Mouse (Mus musculus): Measurements from ENCODE around the gene Mknk2. TPM values are rescaled to one million over a fixed set of nuclear protein-coding genes. Genes with fewer than 3 reads are reported as not detected.
A peak's percentile ranks its signal among the peaks of the same experiment; 100 is the strongest.

Gene Mknk2
- total RNA-seq (2021) = 100 to 1,000 TPM; 142 to 160 TPM
- long read RNA-seq, experiment 1, transcript Mknk2-205 (14 exons, 3,439 nt) = major isoform, 83 of 526 reads
- long read RNA-seq, experiment 1, transcript Mknk2-201 (12 exons, 3,065 nt) = minor isoform, 5 of 526 reads
- long read RNA-seq, experiment 1, partial matches to known transcripts = 47 of 526 reads
- long read RNA-seq, experiment 1, other reads (novel, unspliced or antisense) = 391 of 526 reads
- long read RNA-seq, experiment 2, transcript Mknk2-205 (14 exons, 3,439 nt) = major isoform, 92 of 512 reads
- long read RNA-seq, experiment 2, partial matches to known transcripts = 101 of 512 reads
- long read RNA-seq, experiment 2, other reads (novel, unspliced or antisense) = 317 of 512 reads

DNA sequence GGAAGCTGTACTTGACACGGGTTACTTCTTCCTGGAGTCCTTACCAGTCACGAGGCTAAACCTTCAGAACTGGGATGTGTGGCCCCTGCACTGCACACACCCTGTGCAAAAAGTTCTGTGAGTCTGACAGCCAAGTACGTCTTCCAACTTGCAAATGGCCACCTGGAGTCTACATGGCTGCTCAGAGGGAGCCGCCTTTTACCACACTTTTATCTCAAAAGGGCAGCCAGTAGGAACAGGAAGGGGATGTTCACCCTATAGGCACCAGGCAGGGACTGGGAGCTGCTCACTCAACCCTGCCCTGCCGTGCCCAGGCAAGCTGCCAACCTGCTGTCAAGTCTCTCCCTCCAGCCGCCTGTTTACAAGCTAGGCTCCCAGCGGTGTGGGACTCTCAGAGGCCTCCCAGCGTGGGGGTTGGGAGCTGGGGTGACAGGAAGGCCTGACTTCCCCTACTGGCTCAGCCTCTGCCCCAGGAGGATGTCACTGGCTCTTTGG, at the start of gene Mknk2:
Mknk2 (minus strand) TSS at position 171 of the 495 bp plus-strand sequence.
- peak; percentile 90 for DNase-seq

DNA sequence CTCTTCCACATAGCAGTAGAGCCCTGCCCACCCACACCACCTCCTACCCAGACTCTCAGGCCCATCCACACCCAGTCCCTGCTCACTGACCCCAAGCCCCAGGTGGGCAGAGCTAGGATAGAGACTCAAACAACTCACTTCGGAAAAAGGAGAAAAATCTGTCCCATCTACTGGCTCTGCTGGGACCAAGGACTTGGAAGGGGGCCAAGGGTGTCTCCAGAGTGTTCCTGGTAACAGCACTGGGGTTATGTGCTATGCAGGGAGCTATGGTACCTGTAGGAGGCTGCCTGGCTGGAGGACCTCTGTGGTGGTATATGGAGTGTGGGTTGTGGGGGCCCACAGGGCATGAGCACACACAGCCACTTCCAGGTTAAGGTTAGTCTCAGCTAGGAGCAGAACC, 39.4 kb upstream of the Mknk2 start:
- no peak for DNase-seq

DNA sequence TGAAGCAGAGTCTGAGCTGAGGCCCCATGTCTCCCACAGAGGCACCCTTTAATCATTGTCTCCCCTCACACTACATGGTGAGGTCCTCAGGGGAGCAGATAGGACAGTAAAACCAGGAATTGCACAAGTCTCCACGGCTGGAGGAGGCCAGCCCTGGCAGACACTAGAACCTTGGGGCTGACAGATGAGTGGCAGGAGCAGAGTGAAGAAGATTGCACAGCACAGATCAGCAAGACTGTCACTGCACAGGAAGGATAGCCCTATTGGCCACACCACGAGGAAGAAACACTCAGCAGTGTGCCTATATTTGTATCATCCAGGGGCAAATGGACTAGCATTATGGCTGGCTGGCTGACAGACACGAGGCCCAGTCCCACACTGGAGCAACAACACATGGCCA, 32.9 kb upstream of the Mknk2 start:
- no peak for DNase-seq

DNA sequence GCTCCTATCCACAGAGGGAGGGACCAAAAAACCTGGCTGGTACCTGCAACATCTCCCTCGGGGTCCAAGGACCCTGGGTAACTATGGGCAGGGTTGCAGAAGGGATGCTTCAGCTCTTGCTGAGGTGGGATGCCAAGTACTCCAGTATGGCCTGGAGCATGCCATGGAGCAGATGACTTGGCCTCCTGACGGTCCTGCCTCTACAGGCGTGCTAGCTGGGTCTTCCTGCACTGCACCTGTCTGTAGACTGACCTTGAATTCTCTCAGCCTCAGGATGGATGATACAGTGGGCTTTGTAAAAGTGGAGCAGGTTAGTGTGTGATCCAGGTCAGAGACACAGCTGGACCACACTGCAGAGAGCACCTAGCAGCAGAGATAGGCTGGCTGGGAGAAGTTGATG, 27.6 kb upstream of the Mknk2 start:
- no peak for DNase-seq

DNA sequence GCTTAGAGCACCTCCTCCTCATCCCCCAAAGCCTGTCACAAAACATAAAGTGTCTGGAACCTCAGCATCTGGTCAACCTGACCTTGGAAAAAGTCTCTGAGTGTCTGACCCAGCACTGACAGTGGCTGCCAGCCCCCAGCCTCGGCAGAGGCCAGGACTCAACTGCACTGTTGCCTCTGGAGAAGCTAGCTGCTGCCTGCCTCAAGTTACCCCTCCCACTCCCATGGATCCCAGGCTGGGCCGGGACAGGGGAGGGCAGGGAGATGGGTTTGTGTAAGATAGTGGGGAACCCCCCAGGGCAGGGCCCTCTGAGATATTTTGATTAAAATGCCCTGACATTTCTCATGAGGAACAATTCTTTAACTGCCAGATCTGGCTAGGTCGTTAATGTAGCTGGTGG, 27.1 kb upstream of the Mknk2 start:
- DNase-seq = no peak

DNA sequence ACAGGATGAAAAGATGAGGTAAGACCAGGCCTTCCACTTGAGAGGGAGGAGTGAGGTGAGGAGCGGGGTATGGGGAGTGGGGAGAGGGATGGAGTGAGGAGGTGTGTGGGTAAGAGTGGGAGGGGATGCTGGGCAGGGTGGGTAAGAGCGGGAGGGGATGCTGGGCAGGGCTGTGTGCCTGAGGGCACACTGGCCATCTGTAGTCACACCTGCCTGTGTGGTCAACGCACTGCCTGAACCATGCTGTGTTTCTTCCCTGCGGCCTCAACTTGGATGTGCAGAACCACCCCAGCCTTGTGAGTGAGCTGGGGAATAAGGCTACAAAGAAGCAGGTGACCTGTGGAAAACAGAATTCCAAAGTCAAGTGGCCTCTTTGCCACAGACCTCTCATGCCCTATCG, 26.5 kb upstream of the Mknk2 start:
- no peak for DNase-seq

DNA sequence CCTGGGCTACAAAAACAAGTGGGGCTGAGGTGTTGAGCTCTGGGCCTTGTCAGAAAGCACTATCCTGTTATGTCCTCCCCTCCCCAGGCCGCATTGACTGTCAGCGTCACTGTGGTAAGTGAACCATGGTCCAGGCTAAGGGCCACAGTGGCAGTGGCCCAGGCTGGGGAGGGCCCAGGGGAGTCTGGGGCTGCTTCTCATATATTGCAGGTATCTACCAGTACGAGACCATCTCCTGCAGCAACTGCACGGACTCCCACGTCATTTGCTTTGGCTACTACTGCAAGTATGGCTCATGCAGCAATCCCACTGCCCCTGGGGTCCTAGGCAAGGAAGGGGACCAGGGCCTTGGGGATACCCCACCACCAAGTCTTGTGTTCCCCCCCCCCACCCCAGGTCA, 25.7 kb upstream of the Mknk2 start:
- no peak for DNase-seq

DNA sequence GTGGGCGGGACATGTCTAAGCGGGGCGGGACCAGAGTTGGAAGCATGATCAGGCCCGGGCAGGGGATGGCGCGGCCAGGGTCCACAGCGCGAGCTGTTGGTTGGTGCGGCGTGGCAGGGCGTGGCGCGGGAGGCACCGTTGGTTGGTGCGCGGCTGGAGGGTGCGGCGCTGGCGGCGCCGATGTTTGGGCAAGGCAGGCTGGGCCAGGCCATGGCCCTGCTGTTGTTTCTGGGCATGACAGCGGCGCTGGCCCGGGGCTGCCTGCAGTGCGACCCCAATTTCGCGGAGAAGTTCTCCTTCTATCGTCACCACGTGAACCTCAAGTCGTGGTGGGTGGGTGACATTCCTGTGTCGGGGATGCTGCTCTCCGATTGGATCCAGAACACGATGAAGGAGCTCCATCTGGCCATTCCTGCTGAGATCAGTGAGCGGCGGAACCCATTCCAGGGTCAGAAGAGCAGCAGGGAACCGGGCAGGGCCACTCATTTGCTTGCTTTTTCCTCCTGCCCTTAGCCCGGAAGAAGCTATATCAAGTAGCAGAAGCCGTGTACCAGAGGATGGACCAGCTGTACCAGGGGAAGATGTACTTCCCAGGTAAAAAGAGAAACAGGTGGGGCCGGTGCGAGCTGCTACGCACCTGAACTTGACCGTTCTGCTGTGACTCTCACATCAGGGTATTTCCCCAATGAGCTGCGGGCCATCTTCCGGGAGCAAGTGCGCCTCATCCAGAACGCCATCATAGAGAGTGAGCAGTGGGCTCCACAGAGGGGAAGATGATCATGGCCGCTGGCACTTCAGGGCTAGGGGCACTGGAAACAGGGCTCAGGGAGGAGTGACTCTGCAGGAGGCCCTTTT, 24.9 kb upstream of the Mknk2 start:
- peak; percentile 92 for DNase-seq

DNA sequence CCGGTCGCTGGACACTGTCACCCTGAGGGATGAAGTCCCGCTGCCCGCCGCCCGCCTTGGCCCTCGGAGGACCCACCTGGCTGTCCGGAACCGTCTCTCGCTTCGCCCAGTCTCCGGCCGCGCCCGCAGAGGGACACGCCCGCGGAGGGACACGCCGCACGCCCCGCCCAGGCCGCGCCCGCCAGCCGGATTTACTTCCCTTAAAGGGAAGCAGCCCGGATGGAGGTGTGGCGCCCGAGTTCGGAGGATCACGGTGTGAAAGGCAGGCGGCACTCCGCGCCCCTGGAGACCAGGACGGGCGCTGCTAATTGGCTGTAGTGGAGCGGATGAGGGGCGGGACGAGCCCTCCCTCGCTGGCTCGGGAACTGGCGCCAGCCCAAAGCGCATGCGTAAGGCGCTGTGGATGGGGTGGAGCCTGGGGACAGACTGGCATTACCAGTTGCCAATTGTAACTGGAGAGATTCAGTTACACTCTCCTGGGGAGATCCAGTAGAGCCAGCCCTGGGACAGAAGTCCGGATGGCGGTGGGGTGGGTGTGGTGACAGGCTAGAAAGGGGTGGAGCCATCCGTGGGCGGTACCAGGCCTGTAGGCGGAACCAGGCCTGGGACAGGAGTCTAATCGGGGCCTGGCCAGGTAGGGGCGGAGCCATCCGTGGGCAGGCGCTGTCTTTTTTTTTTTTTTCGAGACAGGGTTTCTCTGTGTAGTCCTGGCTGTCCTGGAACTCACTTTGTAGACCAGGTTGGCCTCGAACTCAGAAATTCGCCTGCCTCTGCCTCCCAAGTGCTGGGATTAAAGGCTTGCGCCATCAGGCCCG, 24.0 kb upstream of the Mknk2 start, which contains the start of the genes Mob3a and Izumo4:
Mob3a (minus strand) TSS at position 257 of the 815 bp plus-strand sequence.
Izumo4 (plus strand) TSS at position 464 of the 815 bp plus-strand sequence.
- DNase-seq = peak; percentile 98

DNA sequence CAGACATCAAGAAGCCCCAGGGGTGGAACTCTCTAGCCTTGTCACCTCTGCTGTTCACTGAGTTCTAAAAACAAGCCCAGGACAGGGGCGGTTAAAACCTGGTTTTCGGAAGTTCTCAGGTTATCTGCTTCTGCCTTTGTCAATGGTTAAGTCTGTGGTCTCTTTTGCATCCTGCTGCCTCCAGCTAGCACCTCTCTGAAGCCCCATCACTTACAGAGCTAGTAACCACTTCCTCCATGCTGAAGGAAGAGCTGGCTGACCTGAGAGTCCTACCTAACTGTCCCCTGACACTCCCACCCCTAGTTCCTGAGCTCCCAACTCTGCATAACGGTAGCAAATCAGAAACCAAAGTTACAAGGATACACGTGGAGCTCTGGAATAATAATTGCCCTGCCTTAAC, 22.8 kb upstream of the Mknk2 start:
- DNase-seq = no peak

DNA sequence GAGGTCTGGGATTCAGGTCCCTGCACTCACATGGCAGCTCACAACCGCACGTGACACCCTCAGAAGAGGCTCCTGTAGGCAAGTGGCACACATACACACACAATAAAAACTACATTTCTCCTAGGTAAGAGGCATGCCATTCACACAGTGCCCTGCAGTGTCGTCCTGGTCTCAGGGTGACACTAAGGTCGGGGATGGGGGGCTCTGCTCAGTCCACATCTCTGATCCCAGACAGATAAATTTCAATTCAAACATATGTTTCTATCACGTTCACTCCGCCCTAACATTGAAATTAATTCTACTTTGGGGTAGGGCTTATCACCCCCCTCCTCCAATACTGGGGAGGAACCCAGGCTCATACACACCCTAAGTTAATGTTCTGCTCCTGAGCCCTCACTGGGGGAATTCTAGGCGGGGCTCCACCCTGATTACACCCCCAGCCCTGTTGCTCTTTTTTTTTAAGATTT, 22.2 kb upstream of the Mknk2 start:
- no peak for DNase-seq

DNA sequence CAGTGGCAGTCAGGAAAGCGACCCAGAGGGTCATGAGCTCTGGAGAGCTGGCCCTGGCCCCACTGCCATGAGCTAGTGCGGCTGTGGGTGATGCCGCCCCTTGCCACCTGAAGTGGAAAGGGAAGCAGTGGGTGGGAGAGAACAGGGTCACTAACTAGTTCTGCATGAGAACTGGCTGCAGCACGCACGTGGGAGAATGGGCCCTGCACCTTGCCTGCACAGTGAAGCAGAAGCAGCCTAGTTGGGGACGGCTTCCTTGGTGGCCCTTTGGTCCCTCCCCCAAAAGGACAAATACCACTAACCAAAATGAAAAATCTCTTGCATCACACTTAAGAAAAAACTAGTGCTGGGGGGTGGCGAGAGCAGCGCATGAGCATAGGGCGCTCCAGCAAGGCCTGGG, 20.7 kb upstream of the Mknk2 start:
- DNase-seq = no peak

DNA sequence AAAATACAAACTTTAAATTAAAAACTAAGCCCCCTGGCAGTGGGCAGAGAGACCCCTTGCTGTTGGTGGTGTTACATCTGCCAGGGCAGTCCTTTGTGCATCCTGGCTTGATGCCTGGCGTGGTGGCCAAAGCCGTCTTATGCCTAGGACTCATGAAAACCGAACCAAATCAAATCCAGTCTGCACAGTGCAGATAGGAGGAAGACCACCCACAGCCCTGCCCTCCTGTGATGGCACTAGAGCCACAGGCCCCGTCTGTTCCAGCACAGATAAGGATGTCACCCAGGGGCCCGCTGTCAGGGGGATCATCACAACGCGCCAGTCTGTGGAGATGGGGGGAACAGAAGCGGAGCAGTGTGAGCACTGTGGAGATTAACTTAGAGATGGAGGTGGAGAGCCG, 19.9 kb upstream of the Mknk2 start:
- DNase-seq = no peak

DNA sequence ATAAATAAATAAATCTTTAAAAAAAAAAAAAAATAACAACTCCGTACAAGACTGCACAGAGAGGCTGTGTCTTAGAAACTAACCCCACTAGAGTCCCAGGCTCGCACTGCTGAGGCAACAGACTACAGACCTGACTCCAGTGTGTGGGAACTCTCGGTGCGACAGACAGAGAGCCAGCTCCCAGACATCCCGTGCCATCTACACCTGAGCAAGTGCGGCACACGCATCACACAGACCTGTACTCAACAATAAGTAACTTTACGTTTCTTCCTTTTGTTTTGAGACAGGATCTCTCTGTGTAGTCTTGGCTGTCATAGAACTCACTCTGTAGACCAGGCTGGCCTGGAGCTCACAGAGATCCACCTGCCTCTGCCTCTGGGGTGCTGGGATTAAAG, 19.5 kb upstream of the Mknk2 start:
- no peak for DNase-seq

DNA sequence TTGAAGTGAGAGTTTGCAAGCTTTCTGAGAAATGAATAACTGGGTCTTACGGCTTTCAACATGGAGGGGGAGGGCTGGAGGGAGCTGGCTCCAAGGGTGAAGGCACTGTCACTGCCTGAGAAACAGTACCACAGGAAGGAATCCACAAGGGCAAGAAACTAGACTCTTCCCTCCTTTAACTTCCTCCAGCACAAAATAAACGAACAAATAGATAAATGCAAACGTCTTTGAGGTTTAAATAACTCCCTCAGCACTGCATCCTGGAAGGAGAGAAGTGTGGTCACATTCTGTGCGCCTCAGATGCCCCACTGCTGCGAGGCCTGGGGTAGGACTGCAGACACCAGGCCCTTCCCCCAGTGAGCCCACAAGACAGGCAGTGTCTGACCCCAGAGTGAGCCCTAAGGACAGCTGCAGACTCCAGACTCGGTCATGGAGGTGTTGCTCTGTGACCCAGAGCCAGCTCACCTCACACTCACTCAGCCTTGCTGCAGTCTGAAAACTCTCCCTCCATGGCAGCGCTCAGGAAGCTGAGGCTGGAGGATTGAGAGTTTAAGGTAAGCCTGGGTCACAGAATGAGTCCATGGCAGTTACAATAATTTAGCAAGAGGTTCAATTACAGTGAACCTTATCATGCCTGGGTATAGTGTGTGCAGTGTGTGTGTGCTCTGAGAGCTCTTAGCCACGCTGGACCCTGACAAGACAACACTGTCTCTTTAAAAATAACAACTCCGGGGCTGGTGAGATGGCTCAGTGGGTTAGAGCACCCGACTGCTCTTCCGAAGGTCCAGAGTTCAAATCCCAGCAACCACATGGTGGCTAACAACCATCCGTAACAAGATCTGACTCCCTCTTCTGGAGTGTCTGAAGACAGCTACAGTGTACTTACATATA, 18.8 kb upstream of the Mknk2 start:
- no peak for DNase-seq

DNA sequence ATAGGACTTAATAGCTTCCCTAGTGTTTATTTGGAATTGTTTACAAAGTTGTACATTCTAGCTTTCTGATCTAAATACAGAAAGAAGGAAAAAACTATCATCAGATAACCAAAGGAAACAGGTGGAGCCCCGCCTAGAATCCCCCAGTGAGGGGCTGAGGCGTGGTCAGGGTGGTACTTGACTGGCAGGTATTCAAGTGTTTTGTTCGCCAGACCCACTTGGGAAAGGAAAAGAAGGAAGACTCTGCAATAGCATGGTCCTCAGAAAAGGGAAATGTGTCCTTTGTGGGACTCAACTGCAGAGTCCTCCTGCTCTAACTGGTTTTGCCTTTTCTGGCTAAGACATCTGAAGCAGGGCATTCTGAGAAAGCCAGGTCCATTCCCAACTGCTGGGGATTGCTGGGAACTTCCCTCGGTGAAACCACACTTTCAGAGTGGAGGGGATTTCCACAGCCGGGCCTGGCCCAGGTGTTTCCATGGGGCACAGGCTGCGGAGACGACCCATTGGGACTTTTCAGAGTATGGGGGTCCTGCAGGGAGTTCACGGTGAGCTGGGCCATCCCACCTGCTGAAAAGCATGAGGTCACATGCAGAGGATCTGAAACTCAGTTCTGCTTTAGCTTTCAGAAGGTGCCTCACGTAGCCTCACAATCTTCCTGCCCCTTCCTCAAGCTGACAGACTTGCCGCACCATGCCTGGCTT, 18.0 kb upstream of the Mknk2 start:
- no peak for DNase-seq

DNA sequence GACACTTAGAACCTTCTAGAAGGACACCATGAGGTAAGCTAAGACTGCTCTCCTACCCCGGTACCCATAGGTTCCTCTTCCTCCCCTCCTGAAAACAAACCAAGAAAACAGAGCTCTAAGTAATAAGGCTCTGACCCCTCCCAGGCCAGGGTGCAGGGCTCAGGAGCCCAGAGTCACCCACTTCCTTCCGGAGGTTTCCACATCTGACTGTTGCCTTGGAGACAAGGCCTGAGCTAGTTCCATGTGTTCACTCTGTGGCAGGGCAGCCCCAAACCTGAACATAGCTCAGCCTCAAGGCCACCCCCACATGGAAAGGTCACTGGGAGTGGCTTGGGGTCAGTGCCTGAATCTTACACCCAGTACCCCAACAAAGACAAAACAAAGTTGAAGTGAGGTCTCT, 17.3 kb upstream of the Mknk2 start:
- DNase-seq = no peak

DNA sequence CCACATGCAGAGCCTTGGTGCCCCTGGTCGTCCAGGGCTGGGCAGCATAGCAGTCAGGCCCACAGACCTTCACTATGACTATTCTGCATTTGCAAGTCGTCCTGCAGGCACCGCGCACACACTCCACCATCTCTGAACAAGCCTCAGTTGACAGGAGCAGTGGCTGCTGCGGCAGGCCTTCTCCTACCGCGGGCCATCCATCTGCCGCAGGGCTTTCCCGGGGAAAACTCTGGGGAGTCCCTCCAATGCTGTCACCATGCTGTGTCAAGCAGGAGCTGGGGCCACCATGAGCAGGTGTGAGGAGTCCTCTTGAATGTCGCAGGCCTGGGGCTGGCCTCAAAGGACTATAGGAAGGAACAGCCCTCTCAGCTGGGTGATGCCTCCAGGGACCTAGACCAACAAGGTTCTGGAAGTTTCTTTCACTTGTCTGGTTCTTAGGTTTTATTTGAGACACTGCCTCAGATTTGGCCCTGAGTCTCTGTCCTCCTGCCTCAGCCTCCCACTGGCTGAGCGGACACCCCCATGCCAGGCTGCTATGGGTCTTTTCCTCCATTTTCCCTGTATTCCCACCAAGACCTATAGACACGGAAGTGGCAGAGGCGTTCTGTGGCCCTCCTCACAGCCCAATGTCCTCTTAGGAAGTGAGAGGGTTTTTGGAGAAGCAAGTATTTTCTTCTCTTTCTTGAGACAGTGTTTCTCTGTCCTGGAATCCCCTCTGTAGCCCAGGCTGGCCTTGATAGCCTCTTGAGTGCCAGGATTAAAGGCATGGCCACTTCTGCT, 16.4 kb upstream of the Mknk2 start:
- DNase-seq = no peak

DNA sequence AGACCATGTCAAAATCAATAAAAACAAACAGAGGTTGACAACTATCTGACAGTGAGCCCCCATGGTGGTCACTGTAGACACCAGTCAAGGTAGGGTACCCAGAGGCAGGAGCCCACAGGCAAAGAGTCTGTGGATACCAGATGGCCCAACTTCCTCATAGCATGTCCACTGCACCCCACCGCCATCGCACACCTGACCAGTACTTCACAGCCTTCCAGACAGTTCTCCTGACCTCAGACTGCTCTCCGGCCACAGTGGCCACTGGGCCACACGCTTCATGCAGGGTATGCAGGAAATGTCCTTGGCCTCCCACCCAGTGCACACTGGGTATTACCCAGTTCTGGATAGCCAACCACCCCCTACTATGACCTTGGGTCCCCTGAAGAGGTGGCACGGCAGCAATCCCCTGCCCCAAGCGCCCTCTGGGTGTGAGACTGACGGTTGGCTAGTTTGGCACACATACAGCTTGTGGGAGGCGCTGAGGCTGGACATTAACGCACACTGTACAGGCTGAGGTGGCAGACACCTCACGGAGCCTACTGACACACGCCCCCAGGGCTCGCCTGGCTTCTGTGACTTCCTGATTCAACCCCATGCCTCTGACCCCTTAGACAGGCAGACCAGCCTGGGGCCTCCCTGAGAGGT, 15.6 kb upstream of the Mknk2 start:
- DNase-seq = no peak
